Mouse (Mus musculus) hindbrain, postnatal 0 days (tissue): ENCODE results near the gene Lrrk1. TPM values are rescaled to one million over a fixed set of nuclear protein-coding genes. Genes with fewer than 3 reads are reported as not detected.

Source experiments
- ATAC-seq: fragments of 200-750 bp; cut with Nextera tagmentation; 2 replicates; pipeline ENCODE4 v1.8.0; 2017; ENCODE audit warnings: mild to moderate bottlenecking, moderate TSS enrichment, moderate library complexity
- DNase-seq: peaks from one replicate; pipeline ENCODE4 v3.0.0-alpha.2; 2015; ENCODE audit warnings: low spot score
- H3K27ac ChIP-seq: fragments of 300-500 bp; sonication (generic); 2 replicates; pipeline ENCODE4 v1.5.1; 2014; ENCODE audit warnings: mild to moderate bottlenecking
- H3K27me3 ChIP-seq: fragments of 300-500 bp; sonication (generic); 2 replicates; pipeline ENCODE4 v1.6.1; 2014; ENCODE audit warnings: low read length, mixed read lengths; ENCODE audit not compliant: insufficient read depth
- H3K36me3 ChIP-seq: fragments of 300-500 bp; sonication (generic); 2 replicates; pipeline ENCODE4 v1.6.1; 2014; ENCODE audit warnings: low read length, mixed read lengths; ENCODE audit not compliant: insufficient read depth
- H3K4me1 ChIP-seq: fragments of 300-500 bp; sonication (generic); 2 replicates; pipeline ENCODE4 v1.6.1; 2014; ENCODE audit warnings: antibody characterized with exemption, low read length, mixed read lengths; ENCODE audit not compliant: insufficient read depth
- H3K4me2 ChIP-seq: fragments of 300-500 bp; sonication (generic); 2 replicates; pipeline ENCODE4 v1.6.1; 2014; ENCODE audit warnings: low read depth, mild to moderate bottlenecking, low read length, moderate library complexity, mixed read lengths
- H3K4me3 ChIP-seq: fragments of 300-500 bp; sonication (generic); 2 replicates; pipeline ENCODE4 v1.5.1; 2014; ENCODE audit warnings: low read length
- H3K9ac ChIP-seq: fragments of 300-500 bp; sonication (generic); replicated peaks from 2 replicates; pipeline ENCODE4 v1.6.1; 2014; ENCODE audit warnings: mild to moderate bottlenecking, low read length, moderate library complexity, mixed read lengths
- H3K9me3 ChIP-seq: fragments of 300-500 bp; sonication (generic); 2 replicates; pipeline ENCODE4 v1.6.1; 2016; ENCODE audit warnings: low read length, mixed read lengths
- CTCF ChIP-seq: IDR thresholded peaks from 2 replicates; pipeline ENCODE4 v1.5.1; 2016; ENCODE audit warnings: antibody characterized with exemption, control low read depth, low read depth
- WGBS: fragments of 180-500 bp; shearing (Covaris S2); extraction: QIAGEN DNeasy Blood & Tissue Kit; methylation state at CpG from one replicate; pipeline ENCODE4 v1.1.7; 2014; 5-methylcytosine and 5-hydroxymethylcytosine counted together
- polyA plus RNA-seq: library from polyadenylated mRNA; unstranded; fragments of >200 nt; fragmentation: Nextera tagmentation; extraction: Ambion mirVana; gene quantifications from 2 replicates; pipeline ENCODE4 v1.2.1, GENCODE M21; 2015
- total RNA-seq: library from RNA; depleted of rRNA; stranded (reverse); fragments of >200 nt; gene quantifications from 2 replicates; pipeline ENCODE4 v1.2.3, GENCODE M21; 2014

Gene Lrrk1
- total and polyA plus RNA-seq, 2 experiments from 2014 or later: 2.5 to 4.1 TPM

DNA sequence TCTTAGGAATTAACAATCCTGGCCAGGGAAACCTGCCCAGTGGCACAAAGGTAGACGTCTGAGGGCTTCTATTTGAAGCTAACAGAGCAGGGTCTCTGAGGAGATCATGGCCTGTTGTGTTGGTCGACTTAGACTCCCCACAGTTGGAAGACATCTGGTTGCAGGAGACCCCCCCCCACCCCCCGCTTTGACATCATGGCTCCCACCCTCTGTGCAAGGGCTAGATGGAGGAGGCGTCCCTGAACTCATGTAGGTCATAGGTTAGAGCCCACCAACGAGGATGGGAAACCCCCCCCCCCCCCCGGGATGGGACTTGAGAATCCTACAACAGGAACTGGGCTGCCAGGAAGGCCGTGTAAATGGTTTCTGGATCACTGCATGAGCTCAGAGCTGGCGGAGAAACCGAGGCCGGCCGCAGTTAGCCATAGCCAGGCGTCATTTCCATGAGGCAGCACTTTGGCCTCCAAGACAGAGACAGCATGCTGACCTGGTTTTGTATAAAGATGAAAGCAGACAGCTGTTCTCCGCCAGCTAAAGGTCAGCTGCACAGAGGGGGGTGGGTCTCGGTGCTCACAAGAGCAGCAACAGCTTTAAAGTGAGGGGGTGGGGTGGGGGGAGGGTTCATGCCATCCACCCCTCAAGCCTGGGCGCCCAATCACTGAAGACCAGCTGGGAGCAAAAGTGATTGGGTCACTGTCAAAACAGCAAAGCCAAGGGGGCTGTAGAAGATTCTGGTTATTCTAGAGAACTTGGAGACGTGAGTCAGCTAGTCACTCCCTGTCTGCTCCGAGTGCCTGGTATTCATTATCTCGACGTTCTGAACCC, 95.4 kb downstream of the Lrrk1 start:
- DNase-seq (no peak), ATAC-seq (no peak)
- TF ChIP-seq CTCF: no peak
- H3K27ac ChIP-seq: no peak overlapping the region
- peaks cover 3% of the 10 kb centered on the region; the same call in 1 of the 2 replicates for H3K4me1 ChIP-seq
- no peaks in the 10 kb centered on the region for H3K36me3 ChIP-seq
- H3K27me3 ChIP-seq: no peaks in the 10 kb centered on the region
- no peaks in the 10 kb centered on the region for H3K9me3 ChIP-seq
- H3K4me2 ChIP-seq: no peak overlapping the region
- H3K9ac ChIP-seq: no peak overlapping the region
- no peak overlapping the region for H3K4me3 ChIP-seq
- 34% methylated on average over 19 of the region's 19 CpGs for WGBS

- H3K36me3 ChIP-seq: no peaks in the 10 kb centered on the region
- TF ChIP-seq CTCF: no peak
- H3K4me2 ChIP-seq: no peak overlapping the region
- H3K27me3 ChIP-seq: no peaks in the 10 kb centered on the region
- H3K4me3 ChIP-seq: no peak overlapping the region
- DNase-seq (no peak), ATAC-seq (no peak)
- WGBS: 78% methylated on average over 8 of the region's 8 CpGs
- no peak overlapping the region for H3K9ac ChIP-seq
- H3K27ac ChIP-seq: no peak overlapping the region
- no peaks in the 10 kb centered on the region for H3K4me1 ChIP-seq
- H3K9me3 ChIP-seq: no peaks in the 10 kb centered on the region
These were observed 96.1 kb downstream of the Lrrk1 start for GRCm38 (mm10) chr7:66292010-66292409.

- H3K27me3 ChIP-seq: no peaks in the 10 kb centered on the region
- no peak overlapping the region for H3K9ac ChIP-seq
- 0 out of 2 replicates have a peak overlapping the region, but pooled peaks have one; percentile 3 for H3K4me2 ChIP-seq
- H3K9me3 ChIP-seq: no peaks in the 10 kb centered on the region
- TF ChIP-seq CTCF: no peak
- no peaks in the 10 kb centered on the region for H3K36me3 ChIP-seq
- H3K4me1 ChIP-seq: no peaks in the 10 kb centered on the region; the same call in 1 of the 2 replicates
- peak; percentile 27 for DNase-seq
- no peak overlapping the region for H3K4me3 ChIP-seq
- H3K27ac ChIP-seq: peak overlapping the region; percentile 17; the same call in 1 of the 2 replicates
- ATAC-seq: peak; percentile 60; the same call in 1 of the 2 replicates
- WGBS: 13% methylated on average over 10 of the region's 10 CpGs
These were observed 105.1 kb downstream of the Lrrk1 start for GRCm38 (mm10) chr7:66282984-66283612.

- H3K4me3 ChIP-seq: no peak overlapping the region
- no peak for TF ChIP-seq CTCF
- H3K27me3 ChIP-seq: no peaks in the 10 kb centered on the region
- DNase-seq (peak; percentile 47), ATAC-seq (no peak)
- H3K4me2 ChIP-seq: no peak overlapping the region
- WGBS: 38% methylated on average over 12 of the region's 12 CpGs
- no peaks in the 10 kb centered on the region for H3K36me3 ChIP-seq
- H3K9ac ChIP-seq: no peak overlapping the region
- peak overlapping the region; percentile 38; the same call in 1 of the 2 replicates for H3K27ac ChIP-seq
- no peaks in the 10 kb centered on the region for H3K9me3 ChIP-seq
- H3K4me1 ChIP-seq: no peaks in the 10 kb centered on the region; the same call in 1 of the 2 replicates
These were observed 105.9 kb downstream of the Lrrk1 start for GRCm38 (mm10) chr7:66282265-66282664.

DNA sequence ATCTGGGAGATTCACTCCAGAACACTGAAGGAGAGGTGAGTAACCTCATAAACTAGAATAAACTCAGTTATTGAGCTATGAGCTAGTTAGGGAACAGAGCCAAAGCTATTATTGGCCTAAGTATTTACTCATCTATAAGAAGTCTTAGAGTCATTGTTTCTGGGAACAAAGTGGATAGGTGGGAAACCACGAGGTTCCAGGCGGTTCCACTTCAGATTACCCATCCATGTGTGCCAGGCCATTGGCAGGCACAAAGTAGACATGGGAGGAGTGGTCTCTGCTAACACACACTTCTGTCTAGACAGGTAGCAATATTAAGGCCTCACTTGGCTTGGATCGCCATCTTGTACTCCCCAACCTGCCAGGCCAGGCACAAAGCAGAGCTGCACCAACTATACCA, 110.1 kb downstream of the Lrrk1 start:
- no peaks in the 10 kb centered on the region for H3K36me3 ChIP-seq
- no peaks in the 10 kb centered on the region for H3K4me1 ChIP-seq
- no peak for TF ChIP-seq CTCF
- H3K4me2 ChIP-seq: no peak overlapping the region
- WGBS: 89% methylated on average over 3 of the region's 3 CpGs
- H3K9ac ChIP-seq: no peak overlapping the region
- no peak overlapping the region for H3K4me3 ChIP-seq
- H3K27ac ChIP-seq: no peak overlapping the region
- no peaks in the 10 kb centered on the region for H3K9me3 ChIP-seq
- no peaks in the 10 kb centered on the region for H3K27me3 ChIP-seq
- DNase-seq: no peak
- ATAC-seq: no peak

DNA sequence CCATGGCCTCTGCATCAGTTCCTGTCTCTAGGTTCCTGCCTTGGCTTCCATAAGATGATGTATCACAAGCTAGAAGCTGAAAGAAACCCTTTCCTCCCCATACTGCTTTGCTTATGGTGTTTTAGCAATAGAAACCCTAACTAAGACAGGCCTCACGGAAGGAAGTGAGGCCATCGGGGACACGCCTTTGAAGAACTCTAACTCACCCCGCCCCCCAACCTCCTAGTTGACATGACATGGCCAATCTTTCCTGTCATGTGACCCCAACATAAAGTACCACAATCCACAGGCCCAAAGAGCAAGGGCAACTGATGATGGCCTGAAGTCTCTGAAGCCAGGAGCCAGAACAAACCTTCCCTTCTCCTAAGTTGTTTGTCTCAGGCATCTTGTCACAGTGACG, 114.7 kb downstream of the Lrrk1 start:
- no peaks in the 10 kb centered on the region for H3K27me3 ChIP-seq
- H3K9ac ChIP-seq: no peak overlapping the region
- no peak for TF ChIP-seq CTCF
- no peak overlapping the region for H3K4me2 ChIP-seq
- DNase-seq (no peak), ATAC-seq (no peak)
- 95% methylated on average over 5 of the region's 5 CpGs for WGBS
- H3K9me3 ChIP-seq: no peaks in the 10 kb centered on the region
- no peaks in the 10 kb centered on the region for H3K36me3 ChIP-seq
- no peak overlapping the region for H3K4me3 ChIP-seq
- H3K4me1 ChIP-seq: no peaks in the 10 kb centered on the region
- no peak overlapping the region for H3K27ac ChIP-seq

DNA sequence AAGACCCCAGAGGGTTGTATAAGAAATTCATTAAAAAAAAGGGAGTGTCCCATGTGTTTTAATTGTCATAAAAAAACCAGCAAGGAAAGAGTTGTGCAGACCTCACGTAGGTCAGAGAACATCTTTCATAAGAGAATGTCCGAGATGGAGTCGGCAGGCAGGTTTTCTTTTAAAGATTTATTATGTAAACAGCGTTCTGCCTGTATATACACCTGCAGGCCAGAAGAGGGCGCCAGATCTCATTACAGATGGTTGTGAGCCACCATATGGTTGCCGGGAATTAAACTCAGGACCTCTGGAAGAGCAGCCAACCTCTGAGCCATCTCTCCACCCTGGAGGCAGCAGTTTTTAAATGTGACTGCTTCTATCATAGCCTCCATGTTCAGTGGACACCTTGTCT, 116.9 kb downstream of the Lrrk1 start:
- DNase-seq (no peak), ATAC-seq (no peak)
- peak; percentile 33 for TF ChIP-seq CTCF
- Histone ChIP-seq H3K36me3 (no peaks in the 10 kb centered on the region), H3K9me3 (no peaks in the 10 kb centered on the region), H3K9ac (no peak overlapping the region), H3K4me1 (no peaks in the 10 kb centered on the region), H3K27ac (no peak overlapping the region), H3K4me2 (no peak overlapping the region), H3K4me3 (no peak overlapping the region), H3K27me3 (no peaks in the 10 kb centered on the region)
- WGBS: 78% methylated on average over 6 of the region's 6 CpGs
